Mouse (Mus musculus): Measurements from ENCODE around the gene Smim14. TPM values are rescaled to one million over a fixed set of nuclear protein-coding genes. Genes with fewer than 3 reads are reported as not detected.

The Smim14 gene
- polyA plus RNA-seq, 1 experiment, result 16.4 TPM

DNA sequence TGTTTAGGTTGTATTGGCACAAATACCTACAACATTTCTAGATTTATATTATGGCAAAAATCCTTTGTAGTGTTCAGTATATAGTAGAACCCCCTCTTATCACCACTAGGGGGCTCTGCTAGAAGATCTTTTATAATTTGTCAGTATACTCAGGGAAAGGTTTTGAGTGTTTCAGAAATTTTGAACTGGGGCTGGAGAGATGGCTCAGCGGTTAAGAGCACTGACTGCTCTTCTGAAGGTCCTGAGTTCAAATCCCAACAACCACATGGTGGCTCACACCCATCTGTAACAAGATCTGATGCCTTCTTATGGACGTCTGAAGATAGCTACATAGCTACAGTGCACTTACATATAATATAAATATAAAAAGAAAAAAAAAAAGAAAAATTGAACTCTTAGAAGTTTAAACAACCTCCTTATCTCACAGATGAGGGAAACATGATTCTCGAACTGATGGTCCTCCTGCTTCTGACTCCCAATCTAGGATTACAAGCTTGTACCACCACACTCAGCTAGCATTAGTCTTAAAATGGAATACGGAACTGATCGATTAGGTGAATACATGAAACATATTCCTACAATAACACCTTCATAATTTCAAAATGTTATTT is 1.4 kb downstream of the Smim14 start:
- TF ChIP-seq GATA1 (IDR thresholded peaks at IDR 0.05; ENCODE audit: low read length), result no peak

DNA sequence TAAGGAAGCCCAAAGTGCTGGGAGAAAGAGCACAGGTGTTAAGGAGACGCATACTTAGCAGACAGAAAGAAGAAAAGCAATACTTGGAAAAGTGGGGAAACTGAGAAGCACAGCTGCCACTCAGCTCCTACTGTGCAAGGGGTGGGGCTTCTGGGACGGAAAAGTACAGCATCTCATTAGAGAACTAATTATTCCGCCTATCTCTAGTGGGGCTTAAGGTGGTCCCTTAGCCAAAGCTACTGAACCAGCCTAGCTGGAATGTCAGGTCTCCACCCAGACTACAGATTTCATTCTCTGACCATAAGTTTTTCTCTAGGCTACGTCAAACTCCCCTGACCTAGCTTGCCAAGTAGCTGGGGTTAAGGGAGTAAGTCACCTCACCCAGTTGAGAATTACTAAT is 2.5 kb downstream of the Smim14 start:
- TF ChIP-seq GATA1 (IDR thresholded peaks at IDR 0.05; ENCODE audit: low read length), result no peak

DNA sequence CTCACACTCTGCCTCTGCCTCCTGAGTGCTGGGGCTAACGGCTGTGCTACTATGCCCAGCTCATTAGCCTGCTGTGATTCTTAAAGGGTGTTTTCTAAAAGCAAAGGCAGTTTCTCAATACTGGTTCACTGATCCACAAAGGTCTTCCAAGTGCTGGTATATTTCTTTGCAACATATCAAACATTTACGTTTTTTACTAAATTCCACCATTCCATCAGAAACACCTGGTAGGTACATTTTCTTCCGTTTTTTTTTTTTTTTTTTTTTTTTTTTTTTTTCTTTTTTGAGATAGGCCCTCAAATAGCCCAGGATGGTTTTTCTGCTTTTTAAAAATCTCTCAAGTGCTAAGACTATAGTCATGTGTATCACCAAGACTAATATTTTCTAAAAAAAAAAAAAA is 5.7 kb downstream of the Smim14 start:
- TF ChIP-seq GATA1 (IDR thresholded peaks at IDR 0.05; ENCODE audit: low read length), result no peak

DNA sequence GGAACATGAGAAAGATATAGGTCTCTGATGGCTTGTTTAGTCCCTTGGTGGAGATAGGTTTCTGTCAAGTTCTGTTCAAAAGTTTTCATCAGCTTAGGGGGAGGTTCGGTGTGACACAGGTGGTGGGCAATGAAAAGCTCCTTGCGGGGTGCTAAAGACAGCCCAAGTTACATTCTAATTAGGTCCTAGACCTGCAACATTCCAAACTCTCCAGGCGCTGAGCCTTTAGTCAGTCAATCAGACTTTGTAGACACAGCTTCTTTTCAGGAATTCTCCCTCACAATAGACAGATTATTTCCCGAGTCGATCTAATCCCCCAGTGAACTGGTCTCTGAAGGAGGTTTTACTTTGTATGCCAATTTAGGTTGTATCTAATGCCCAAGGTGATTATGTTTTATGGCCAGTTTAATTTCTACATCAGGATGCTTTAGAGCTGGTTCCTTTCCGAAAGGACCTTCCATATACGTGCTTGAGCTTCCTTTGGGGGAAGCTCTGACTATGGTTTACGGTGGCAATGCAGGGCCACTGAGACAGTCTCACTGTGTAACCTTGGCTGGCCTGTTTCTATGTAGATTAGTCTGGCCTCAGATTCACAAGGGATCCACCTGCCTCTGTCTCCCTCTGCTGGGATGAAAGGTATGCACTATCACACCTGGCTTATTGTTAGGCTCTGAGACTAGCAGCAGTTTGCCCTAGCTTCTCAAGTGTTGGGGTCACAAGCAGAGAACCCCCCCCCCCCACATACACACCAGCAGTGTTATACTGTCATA is 11.1 kb downstream of the Smim14 start:
- no peak for TF ChIP-seq GATA1 (IDR thresholded peaks at IDR 0.05; ENCODE audit: low read length)

DNA sequence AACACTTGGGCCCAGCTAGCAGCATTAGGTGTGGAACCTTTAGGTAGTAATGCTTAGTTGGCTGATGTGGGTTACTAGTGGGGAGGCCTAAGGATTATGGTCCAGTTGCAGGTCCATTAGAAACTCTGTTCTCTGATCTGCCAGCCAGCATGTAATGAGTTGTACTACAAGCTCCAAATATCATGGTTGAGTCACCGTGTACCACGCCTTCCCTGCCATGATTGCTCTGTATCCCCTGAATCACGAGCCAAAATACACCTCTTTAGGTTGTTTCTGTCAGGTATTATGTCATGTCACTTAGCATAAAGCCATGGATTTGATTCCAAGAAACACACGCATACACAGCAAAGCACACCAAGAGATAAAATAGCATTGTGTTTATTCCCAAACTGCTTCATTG is 12.2 kb downstream of the Smim14 start:
- TF ChIP-seq GATA1 (IDR thresholded peaks at IDR 0.05; ENCODE audit: low read length), result no peak

DNA sequence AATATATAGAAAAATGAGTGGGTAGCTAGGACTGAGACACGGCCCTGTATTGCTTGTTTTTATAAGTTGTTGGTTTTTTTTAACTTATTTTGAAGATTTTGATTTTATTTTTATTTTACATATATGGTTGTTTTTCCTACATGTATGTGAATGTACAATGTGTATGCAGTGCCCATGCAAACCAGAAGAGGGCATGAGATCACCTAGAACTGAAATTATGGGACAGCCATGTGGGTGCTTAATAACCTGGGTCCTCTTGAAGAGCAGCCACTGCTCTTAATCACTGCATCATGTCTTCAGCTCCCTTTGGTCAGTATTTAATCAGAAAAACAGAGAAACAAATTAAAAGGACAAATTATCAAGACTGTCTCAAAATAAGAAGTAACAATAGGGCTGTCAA is 15.2 kb downstream of the Smim14 start:
- no peak for TF ChIP-seq GATA1 (IDR thresholded peaks at IDR 0.05; ENCODE audit: low read length)

DNA sequence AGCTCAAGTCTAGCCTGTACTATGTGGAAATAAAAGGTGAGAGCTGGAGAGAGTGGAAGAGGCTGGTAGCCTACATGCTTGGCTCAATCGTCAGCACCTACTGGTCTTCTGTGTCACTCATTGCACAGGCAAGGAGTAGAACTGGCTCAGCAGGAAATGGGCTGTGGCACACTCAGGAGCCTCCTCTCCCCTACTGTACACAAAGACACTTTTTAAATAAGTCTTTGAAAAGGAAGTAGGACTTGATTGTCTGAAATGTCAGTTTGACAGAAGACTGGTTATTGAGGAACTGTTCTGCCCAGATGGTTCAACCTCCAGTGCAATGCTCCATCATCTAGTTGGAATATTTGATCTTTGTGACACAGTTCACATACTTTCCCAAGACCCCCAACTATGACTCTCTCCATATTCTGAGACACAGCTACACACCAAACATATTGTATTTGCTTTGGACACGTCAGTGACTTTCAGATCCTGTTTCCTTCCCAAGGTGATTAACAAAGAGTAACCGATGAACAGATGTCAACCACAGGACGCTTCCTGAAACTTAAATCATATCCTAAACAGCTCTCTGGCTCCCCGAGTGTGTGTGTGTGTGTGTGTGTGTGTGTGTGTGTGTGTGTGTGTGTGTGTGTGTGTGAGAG is 22.2 kb downstream of the Smim14 start:
- no peak for TF ChIP-seq GATA1 (IDR thresholded peaks at IDR 0.05; ENCODE audit: low read length)

DNA sequence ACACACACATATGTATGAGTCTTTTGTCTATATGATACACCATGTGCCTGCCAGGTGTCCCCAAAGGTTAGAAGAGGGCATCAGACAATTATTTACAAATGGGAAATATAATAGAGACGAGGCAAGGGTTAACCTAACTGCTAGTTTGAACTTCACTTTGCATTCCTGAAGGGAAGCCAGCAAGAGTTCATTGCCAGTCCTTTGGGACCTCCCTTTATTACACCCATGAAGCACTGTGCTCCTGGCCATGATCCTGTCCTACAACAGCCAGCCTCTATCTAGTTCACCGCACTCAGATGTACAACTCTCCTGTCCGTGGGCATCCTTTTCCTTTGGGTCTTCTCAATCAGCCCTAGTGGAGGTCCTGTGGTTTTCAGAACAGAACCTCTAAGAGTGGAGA is 23.5 kb downstream of the Smim14 start:
- no peak for TF ChIP-seq GATA1 (IDR thresholded peaks at IDR 0.05; ENCODE audit: low read length)

DNA sequence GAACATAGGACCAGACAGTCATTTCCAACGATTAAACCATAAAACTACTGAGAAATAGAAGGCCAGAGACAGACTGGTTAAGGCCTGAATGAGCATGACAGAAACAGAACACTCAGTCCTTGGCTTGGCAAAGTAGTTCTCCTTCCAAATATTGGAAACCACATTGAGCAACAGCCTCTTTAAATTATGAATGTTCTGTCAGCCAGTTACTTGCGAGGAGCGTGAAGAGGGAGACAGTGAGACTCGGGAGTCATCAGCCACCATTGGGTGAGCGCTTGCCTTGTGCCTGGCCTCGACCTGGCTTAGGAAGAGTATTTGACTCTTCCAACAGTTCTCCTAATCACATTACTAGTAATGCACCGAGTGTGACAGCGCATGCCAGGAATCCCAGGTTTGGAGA is 28.6 kb downstream of the Smim14 start:
- no peak for TF ChIP-seq GATA1 (IDR thresholded peaks at IDR 0.05; ENCODE audit: low read length)

DNA sequence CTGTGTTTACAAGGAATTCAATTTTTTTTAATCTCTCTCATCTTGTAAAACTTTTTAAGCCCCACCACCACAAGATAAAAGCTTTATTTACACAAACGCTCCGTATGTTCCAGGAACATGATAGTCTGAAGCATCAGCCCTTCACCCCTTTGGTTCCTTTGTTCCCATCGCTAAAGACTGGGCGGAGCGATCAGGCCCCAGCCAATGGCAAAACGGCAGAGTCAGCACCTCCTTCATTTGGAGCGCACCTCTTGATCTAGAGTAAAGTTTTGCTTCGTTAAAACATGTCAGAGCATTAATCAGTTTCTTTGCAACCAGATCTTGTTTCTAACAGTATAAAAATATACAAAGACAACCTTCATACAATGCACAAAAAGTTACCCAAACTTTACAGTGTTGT is 31.2 kb downstream of the Smim14 start:
- TF ChIP-seq GATA1 (IDR thresholded peaks at IDR 0.05; ENCODE audit: low read length), result no peak

DNA sequence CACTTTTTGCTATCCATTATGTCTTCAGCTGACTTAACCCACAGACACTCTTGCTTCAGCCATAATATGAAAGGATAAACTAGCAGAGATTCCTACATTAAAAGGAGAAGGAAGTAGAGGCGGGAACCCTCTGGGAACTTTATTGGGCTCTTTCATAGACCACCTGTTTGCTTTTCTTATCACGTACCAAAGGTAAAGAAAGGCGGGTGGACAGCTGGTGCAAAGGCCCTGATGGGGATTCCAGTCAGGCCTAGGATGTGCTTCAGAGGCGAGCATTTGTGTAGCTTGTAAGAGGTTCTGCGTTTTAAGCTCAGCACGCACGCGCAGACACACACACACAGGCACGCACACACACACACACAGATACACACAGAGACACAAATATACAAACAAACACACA is 35.6 kb downstream of the Smim14 start:
- no peak for TF ChIP-seq GATA1 (IDR thresholded peaks at IDR 0.05; ENCODE audit: low read length)

DNA sequence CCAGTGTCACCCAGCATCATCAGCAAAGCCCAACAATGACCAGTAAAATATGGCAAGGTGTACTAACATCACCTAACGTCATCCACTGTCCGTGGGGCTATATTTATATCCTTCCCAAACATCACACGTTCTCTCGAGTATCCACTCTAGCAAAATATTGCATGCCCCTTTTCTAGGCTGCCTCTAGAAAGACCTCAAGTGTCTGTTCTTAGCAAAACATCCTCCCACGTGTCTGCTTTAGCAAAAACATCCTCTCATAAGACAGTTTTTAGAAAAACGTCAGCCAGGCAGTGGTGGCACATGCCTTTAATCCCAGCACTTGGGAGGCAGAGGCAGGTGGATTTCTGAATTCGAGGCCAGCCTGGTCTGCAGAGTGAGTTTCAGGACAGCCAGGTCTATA is 36.8 kb downstream of the Smim14 start:
- TF ChIP-seq GATA1 (IDR thresholded peaks at IDR 0.05; ENCODE audit: low read length), result no peak

DNA sequence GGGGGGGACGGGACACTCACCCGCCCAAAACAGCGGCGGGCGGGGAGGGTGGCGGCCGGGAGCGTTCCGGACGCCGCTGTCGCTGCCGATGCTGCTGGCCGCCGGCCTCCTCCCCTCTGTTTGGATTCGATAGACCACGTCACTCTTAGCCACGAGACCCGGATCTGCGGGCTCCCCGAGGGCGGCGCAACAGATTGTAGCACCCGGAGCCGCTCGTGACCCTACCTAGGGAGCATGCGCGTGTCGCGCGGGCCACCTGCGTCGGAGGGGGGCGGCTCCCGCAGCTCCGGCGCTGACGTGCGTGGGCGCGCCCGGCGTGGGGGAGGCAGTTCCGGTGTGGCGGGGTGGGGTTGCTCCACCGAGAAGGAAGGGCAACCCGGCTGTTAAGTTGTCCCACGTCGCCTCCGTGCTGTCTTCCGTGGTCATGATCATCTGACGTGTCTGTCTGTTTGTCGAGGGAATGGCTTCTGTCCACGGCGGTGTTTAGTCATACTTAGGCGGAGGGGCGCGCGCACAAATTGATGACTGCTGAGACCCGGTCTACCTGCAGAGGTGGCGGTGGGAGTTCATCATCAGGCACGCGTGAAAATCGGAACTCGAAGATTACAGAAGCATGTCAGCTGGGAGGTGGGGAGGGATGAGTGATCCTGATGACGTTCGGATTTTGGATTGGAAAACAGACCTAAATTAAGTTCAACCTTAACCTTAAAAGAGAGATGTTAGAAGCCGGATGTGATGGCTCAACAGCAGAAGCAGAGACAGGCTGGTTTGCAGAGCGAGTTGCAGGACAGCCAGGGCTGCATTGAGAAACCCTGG is 44.1 kb downstream of the Smim14 start, which contains the start of gene Gm43552:
Gene Gm43552 (minus strand): TSS at position 118 of the 816 bp plus-strand sequence.
- no peak for TF ChIP-seq GATA1 (IDR thresholded peaks at IDR 0.05; ENCODE audit: low read length)

DNA sequence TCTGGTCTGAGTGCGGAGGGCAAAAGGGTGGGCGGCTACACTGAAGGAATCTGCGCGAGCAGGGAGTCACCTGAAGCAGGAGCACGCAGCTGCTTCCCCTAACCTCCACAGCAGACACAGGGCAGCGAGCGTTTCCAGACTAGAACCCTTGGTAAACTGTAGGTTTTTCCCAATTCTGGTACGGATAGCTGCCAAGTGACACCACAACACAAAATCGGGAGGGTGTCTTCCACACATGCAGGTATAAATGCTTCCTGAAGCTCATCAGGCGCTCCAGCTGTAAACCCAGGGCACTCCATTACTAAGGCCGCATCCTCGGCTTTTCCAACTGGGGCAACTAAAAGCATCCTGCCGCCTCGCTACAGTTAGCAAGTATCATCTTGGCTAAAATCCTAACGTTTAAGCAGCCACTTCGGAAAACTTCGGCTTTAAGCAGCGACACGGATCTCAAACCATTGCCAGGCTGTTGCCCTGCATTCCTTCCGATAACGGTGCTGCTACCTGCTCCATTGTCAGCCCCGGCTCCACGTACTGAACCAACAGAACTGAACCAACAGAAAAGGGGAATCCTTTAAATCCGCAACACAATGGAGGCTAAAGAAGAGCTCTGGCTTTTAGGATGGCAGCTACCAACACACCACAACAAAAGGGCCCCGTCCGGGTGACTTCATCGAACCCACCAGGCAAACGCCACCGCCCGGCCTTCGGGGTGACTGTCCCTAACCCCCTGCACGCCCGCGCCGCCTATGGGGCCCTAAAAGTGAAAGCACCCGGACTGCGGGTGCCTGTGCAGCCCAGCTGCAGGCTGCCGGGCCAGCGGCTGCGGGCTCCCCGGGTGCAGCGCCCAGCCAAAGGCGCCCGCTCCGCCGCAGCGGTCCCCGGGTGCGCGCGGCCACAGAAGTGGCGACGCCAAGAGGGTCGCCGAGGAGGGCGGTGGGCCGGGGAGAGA is 44.9 kb downstream of the Smim14 start:
- TF ChIP-seq GATA1 (IDR thresholded peaks at IDR 0.05; ENCODE audit: low read length), result no peak

DNA sequence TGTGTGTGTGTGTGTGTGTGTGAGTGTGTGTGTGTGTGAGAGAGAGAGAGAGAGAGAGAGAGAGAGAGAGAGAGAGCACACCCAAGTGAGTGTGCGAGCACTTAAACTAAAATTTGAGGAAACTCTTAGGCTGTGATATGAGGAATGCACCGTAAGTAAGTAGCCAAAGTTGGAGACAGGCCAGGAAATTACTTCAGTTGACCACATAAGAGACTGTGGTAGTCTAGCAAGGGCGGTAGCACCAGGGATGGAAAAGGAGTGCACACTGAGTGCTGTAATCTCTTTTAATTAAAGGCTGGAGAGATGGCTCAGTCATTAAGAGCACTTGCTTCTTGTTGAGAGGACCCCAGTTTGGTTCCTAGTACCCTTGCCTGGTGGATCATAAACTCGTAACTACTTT is 47.2 kb downstream of the Smim14 start:
- TF ChIP-seq GATA1 (IDR thresholded peaks at IDR 0.05; ENCODE audit: low read length), result no peak
